Comparison of ENCODE assay signal across 25 mouse cellular contexts in genomic region chr3:105215729-105216128, GRCm38 (mm10).
DNase-seq lines count a peak whose midpoint lies in the region; ATAC-seq lines count a peak whose summit lies in the region.
"Had no signal": no experiment of that assay in that cellular context is flagged by ENCODE, and none has a peak within 500 bp of the region (broad histone marks: within the 10 kb centered on the region; RNA-seq: fewer than 3 reads in every experiment).

No protein-coding gene starts in this region.

- H3K4me3 ChIP-seq in forebrain, embryonic 10.5 days: no peak overlapping the region
- H3K4me3 ChIP-seq in forebrain, embryonic 12.5 days (replicated peaks): no peak overlapping the region
- no peak overlapping the region for H3K4me3 ChIP-seq in midbrain, embryonic 13.5 days (replicated peaks)
- H3K4me3 ChIP-seq: erythroblast, embryonic 14.5 days; heart, embryonic 12.5 days; liver, embryonic 13.5 days had no signal

- H3K27ac ChIP-seq in forebrain, embryonic 10.5 days: peak overlapping the region; percentile 36; the same call in 1 of the 2 replicates
- H3K27ac ChIP-seq in forebrain, embryonic 12.5 days: no peak overlapping the region
- H3K27ac ChIP-seq in midbrain, embryonic 13.5 days: peak overlapping the region; percentile 35; the same call in 1 of the 2 replicates
- H3K27ac ChIP-seq: hindbrain, embryonic 14.5 days; kidney, postnatal 0 days; liver, embryonic 13.5 days had no signal

- H3K36me3 ChIP-seq in forebrain, embryonic 10.5 days (replicated peaks): no peaks in the 10 kb centered on the region
- no peaks in the 10 kb centered on the region for H3K36me3 ChIP-seq in forebrain, embryonic 12.5 days (replicated peaks)
- no peaks in the 10 kb centered on the region for H3K36me3 ChIP-seq in midbrain, embryonic 13.5 days
- H3K36me3 ChIP-seq: heart, embryonic 12.5 days; liver, embryonic 13.5 days had no signal

- WGBS in forebrain, embryonic 10.5 days: 33% methylated on average over 7 of the region's 7 CpGs
- WGBS in forebrain, embryonic 12.5 days: 33% methylated on average over 7 of the region's 7 CpGs
- 13% methylated on average over 7 of the region's 7 CpGs for WGBS in midbrain, embryonic 13.5 days

- H3K4me2 ChIP-seq in forebrain, embryonic 12.5 days: no peak overlapping the region
- no peak overlapping the region for H3K4me2 ChIP-seq in midbrain, embryonic 13.5 days (replicated peaks)
- H3K4me2 ChIP-seq: heart, embryonic 12.5 days; hindbrain, embryonic 14.5 days; liver, embryonic 13.5 days had no signal

- ATAC-seq in forebrain, embryonic 12.5 days (ENCODE audit: low FRiP score): no peak
- peak; percentile 72 for ATAC-seq in midbrain, embryonic 13.5 days
- no peak for ATAC-seq in monocyte, adult 5-6 weeks (replicated peaks; ENCODE audit: insufficient number of reproducible peaks, low FRiP score, low TSS enrichment, poor library complexity, severe bottlenecking)
- ATAC-seq: forebrain, embryonic 16.5 days had no signal

- peaks cover 10% of the 10 kb centered on the region for H3K4me1 ChIP-seq in forebrain, embryonic 10.5 days
- H3K4me1 ChIP-seq in forebrain, embryonic 12.5 days: 0 out of 2 replicates have a peak, but pooled peaks cover 7% of the 10 kb centered on the region
- peaks cover 7% of the 10 kb centered on the region for H3K4me1 ChIP-seq in midbrain, embryonic 13.5 days (replicated peaks)
- H3K4me1 ChIP-seq: heart, embryonic 12.5 days; liver, embryonic 13.5 days had no signal

- H3K9ac ChIP-seq in forebrain, embryonic 12.5 days: no peak overlapping the region
- H3K9ac ChIP-seq in midbrain, embryonic 13.5 days (replicated peaks): no peak overlapping the region
- H3K9ac ChIP-seq: heart, embryonic 12.5 days; hindbrain, embryonic 14.5 days; liver, embryonic 13.5 days had no signal

- no peaks in the 10 kb centered on the region for H3K9me3 ChIP-seq in forebrain, embryonic 10.5 days
- H3K9me3 ChIP-seq in forebrain, embryonic 12.5 days: no peaks in the 10 kb centered on the region
- no peaks in the 10 kb centered on the region for H3K9me3 ChIP-seq in midbrain, embryonic 13.5 days
- H3K9me3 ChIP-seq: heart, embryonic 12.5 days; liver, embryonic 13.5 days had no signal

- H3K27me3 ChIP-seq in forebrain, embryonic 10.5 days (ENCODE audit: poor library complexity, severe bottlenecking): no peaks in the 10 kb centered on the region
- no peaks in the 10 kb centered on the region for H3K27me3 ChIP-seq in forebrain, embryonic 12.5 days
- no peaks in the 10 kb centered on the region for H3K27me3 ChIP-seq in midbrain, embryonic 13.5 days
- H3K27me3 ChIP-seq: heart, embryonic 12.5 days had no signal

- no peak for DNase-seq in forebrain, embryonic 10.5 days (ENCODE audit: extremely low spot score, low spot score)
- DNase-seq in Muller cell, postnatal 12 days (ENCODE audit: inconsistent ontology term): peak; percentile 21
- peak; percentile 31 for DNase-seq in embryo, embryonic 9.5 days (ENCODE audit: extremely low spot score)
- no peak for DNase-seq in adrenal gland, postnatal 36 days
- no peak for DNase-seq in kidney, postnatal 10 days
- DNase-seq: adrenal gland, postnatal 25 days; cerebellum, adult 11-12 months; gastrocnemius, postnatal 14 days; heart, adult 11 months; heart, postnatal 14 days; kidney, adult 2 months; liver, embryonic 13.5 days; lung, adult 2 months; lung, postnatal 14 days; right cerebral cortex, postnatal 25 days; spleen, adult 18-20 months; thymus, postnatal 14 days had no signal

Comparison
In these comparisons a context has a peak if more than half of its experiments do, and no peak if none do; other contexts are left out.
1. DNase-seq: peak in Muller cell, postnatal 12 days (single experiment) and embryo, embryonic 9.5 days (single experiment); none in forebrain, embryonic 10.5 days (single experiment), adrenal gland, postnatal 36 days (0 of 2) and kidney, postnatal 10 days (single experiment).